Mouse (Mus musculus) frontal cortex, postnatal 14 days (tissue): ENCODE results near the gene Cpa1.

Source experiments
- DNase-seq, 2 experiments: peaks; one replicate each; pipeline ENCODE4 v3.0.0; 2022; ENCODE audit warnings: low spot score in 2 of 2

Cpa1 gene

GRCm38 (mm10) chr6:30638674-30639268 is at the start of gene Cpa1:
Gene Cpa1, plus strand, starts transcription at chr6:30639218.
- no peak for DNase-seq

GRCm38 (mm10) chr6:30589819-30590218 is 49.2 kb upstream of the Cpa1 start:
- DNase-seq: no peak

- DNase-seq: no peak
These were observed 47.1 kb upstream of the Cpa1 start for GRCm38 (mm10) chr6:30591851-30592404.

GRCm38 (mm10) chr6:30592417-30592974 is 46.5 kb upstream of the Cpa1 start:
- DNase-seq: no peak

GRCm38 (mm10) chr6:30594364-30594763 is 44.7 kb upstream of the Cpa1 start:
- no peak for DNase-seq

GRCm38 (mm10) chr6:30596230-30596898 is 42.7 kb upstream of the Cpa1 start:
- no peak for DNase-seq

GRCm38 (mm10) chr6:30600033-30600432 is 39.0 kb upstream of the Cpa1 start:
- DNase-seq: no peak

GRCm38 (mm10) chr6:30600995-30601394 is 38.0 kb upstream of the Cpa1 start:
- DNase-seq: no peak

- DNase-seq: no peak
These were observed 34.6 kb upstream of the Cpa1 start for GRCm38 (mm10) chr6:30604342-30604867.

GRCm38 (mm10) chr6:30605111-30605510 is 33.9 kb upstream of the Cpa1 start:
- no peak for DNase-seq

- no peak for DNase-seq
These were observed 33.3 kb upstream of the Cpa1 start for GRCm38 (mm10) chr6:30605672-30606071.

GRCm38 (mm10) chr6:30610710-30611109 is 28.3 kb upstream of the Cpa1 start, which contains the start of gene Cpa5:
Gene Cpa5, plus strand, starts transcription at chr6:30611010.
- no peak for DNase-seq

GRCm38 (mm10) chr6:30611212-30611611 is 27.8 kb upstream of the Cpa1 start:
- no peak for DNase-seq

GRCm38 (mm10) chr6:30614251-30614650 is 24.8 kb upstream of the Cpa1 start:
- no peak for DNase-seq

- no peak for DNase-seq
These were observed 23.3 kb upstream of the Cpa1 start for GRCm38 (mm10) chr6:30615741-30616140.

- DNase-seq: no peak
These were observed 22.5 kb upstream of the Cpa1 start for GRCm38 (mm10) chr6:30616491-30616941.

GRCm38 (mm10) chr6:30617020-30617958 is 21.7 kb upstream of the Cpa1 start:
- no peak for DNase-seq

- peak; percentile 45 to 71 for DNase-seq
These were observed 20.9 kb upstream of the Cpa1 start for GRCm38 (mm10) chr6:30617959-30618590.

GRCm38 (mm10) chr6:30618735-30619134 is 20.3 kb upstream of the Cpa1 start:
- no peak for DNase-seq

GRCm38 (mm10) chr6:30619606-30620005 is 19.4 kb upstream of the Cpa1 start:
- DNase-seq: no peak

GRCm38 (mm10) chr6:30620591-30620990 is 18.4 kb upstream of the Cpa1 start:
- DNase-seq: no peak
